Mouse (Mus musculus) ovary, postnatal 14 days (tissue): ENCODE results near the gene Dtnb.
"Not testable (repeated sequence)": the region's sequence is repeated elsewhere in the genome, so short reads cannot be mapped to it uniquely, and the experiment has no call there.

Experiments
- DNase-seq: peaks from one replicate; pipeline ENCODE4 v3.0.0; 2022; ENCODE audit warnings: low spot score

The Dtnb gene

GRCm38 (mm10) chr12:3571787-3572580 lies at the start of gene Dtnb:
Gene Dtnb, plus strand, starts transcription at chr12:3572381.
- DNase-seq = peak; percentile 61

GRCm38 (mm10) chr12:3525536-3525935 lies 46.6 kb upstream of the Dtnb start:
- no peak for DNase-seq

GRCm38 (mm10) chr12:3535446-3535845 lies 36.7 kb upstream of the Dtnb start:
- not testable (repeated sequence) for DNase-seq

- no peak for DNase-seq
Measured at GRCm38 (mm10) chr12:3537616-3538015, 34.6 kb upstream of the Dtnb start.

GRCm38 (mm10) chr12:3538036-3538435 lies 34.1 kb upstream of the Dtnb start:
- no peak for DNase-seq

GRCm38 (mm10) chr12:3539605-3540004 lies 32.6 kb upstream of the Dtnb start:
- DNase-seq = no peak

- DNase-seq = no peak
Measured at GRCm38 (mm10) chr12:3540871-3541270, 31.3 kb upstream of the Dtnb start.

- no peak for DNase-seq
Measured at GRCm38 (mm10) chr12:3545451-3545850, 26.7 kb upstream of the Dtnb start.

GRCm38 (mm10) chr12:3546121-3546658 lies 26.0 kb upstream of the Dtnb start:
- DNase-seq = no peak

GRCm38 (mm10) chr12:3546781-3547180 lies 25.4 kb upstream of the Dtnb start:
- DNase-seq = no peak

GRCm38 (mm10) chr12:3547506-3547905 lies 24.7 kb upstream of the Dtnb start:
- DNase-seq = no peak

GRCm38 (mm10) chr12:3547911-3548310 lies 24.3 kb upstream of the Dtnb start:
- DNase-seq = no peak

- DNase-seq = no peak
Measured at GRCm38 (mm10) chr12:3548582-3549211, 23.5 kb upstream of the Dtnb start.

GRCm38 (mm10) chr12:3550280-3550679 lies 21.9 kb upstream of the Dtnb start:
- no peak for DNase-seq

GRCm38 (mm10) chr12:3557414-3558319 lies 14.5 kb upstream of the Dtnb start:
- DNase-seq = no peak

GRCm38 (mm10) chr12:3560596-3560995 lies 11.6 kb upstream of the Dtnb start:
- peak; percentile 47 for DNase-seq

GRCm38 (mm10) chr12:3561032-3561431 lies 11.1 kb upstream of the Dtnb start:
- no peak for DNase-seq

GRCm38 (mm10) chr12:3562806-3563205 lies 9.4 kb upstream of the Dtnb start:
- no peak for DNase-seq

GRCm38 (mm10) chr12:3563659-3564058 lies 8.5 kb upstream of the Dtnb start:
- no peak for DNase-seq

GRCm38 (mm10) chr12:3568461-3568991 lies 3.7 kb upstream of the Dtnb start:
- DNase-seq = peak; percentile 10

GRCm38 (mm10) chr12:3570711-3571400 lies 1.3 kb upstream of the Dtnb start:
- DNase-seq = no peak
